Mouse (Mus musculus): ENCODE measurements around the gene Ascc1.

DNA sequence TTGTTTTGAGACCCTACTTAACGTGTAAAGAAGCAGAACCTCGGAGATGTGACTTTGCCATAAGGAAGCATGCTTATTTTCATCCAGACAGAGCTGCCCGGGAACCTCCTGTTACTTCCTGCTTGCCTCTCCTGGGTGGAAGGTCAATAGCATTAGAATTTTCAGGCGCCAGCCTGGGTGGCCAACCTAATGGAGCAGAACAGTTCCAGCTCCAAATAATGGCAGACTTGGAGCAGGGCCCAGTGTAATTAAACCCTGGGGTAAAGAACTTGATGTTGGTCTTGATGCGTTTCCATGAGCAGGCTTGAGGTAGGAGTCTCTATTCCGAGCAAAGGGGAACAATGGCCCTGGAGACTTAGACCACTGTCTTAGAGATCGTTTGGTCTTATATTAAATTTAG lies 26.4 kb downstream of the Ascc1 start:
- TF ChIP-seq CTCF (IDR thresholded peaks at IDR 0.05; ENCODE audit: low read depth, low read length): no peak
- TF ChIP-seq POLR2A (IDR thresholded peaks at IDR 0.05; ENCODE audit: extremely low read depth, insufficient read depth, low read length): no peak

Measured in liver, adult 2 months (tissue).